Comparison of ENCODE assay signal across 26 mouse cellular contexts in the genomic region with DNA sequence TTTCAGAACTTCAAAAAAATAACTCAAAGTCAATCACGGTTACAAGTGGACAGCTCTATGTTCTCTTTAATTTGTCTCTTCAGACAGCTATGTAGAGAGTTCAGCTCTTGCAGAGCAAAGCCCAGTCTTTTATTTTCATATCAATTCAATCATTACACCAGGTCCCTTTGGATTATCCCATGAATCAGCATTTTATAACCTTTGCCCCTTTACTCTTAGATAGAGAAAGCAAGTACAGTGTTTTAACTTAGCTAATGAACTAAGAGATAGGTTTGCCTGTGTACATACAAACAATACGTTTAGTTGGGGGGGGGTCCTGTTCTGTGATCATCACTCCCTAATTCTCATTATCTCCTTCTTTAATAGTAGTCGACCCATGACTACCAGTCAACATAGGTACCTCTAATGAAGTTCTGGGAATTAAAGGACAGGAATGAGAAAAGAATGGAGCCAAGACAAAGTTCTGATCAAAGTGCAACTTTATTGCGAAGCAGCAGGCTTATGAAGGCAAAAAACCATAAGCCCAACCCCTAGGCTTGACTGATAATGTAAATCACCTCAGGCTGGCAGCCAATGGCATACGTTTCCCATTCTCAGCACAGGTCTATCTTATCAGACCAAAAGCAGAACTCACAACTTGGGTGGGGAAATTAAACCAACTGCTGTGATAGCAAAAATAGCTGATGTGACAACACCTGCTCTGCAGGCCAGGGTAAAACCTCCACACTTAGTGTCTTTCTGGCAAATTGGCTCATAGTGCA.
"Had no signal": no experiment of that assay in that cellular context is flagged by ENCODE, and none has a peak within 500 bp of the region (broad histone marks: within the 10 kb centered on the region; RNA-seq: fewer than 3 reads in every experiment).

No protein-coding gene starts in this region.

- H3K9me3 ChIP-seq: heart, embryonic 13.5 days; heart, embryonic 15.5 days; hindbrain, embryonic 10.5 days; hindbrain, embryonic 12.5 days; kidney, embryonic 15.5 days; limb, embryonic 13.5 days; limb, embryonic 15.5 days; liver, embryonic 12.5 days had no signal

- H3K4me1 ChIP-seq: heart, embryonic 13.5 days; heart, embryonic 15.5 days; hindbrain, embryonic 10.5 days; hindbrain, embryonic 12.5 days; kidney, embryonic 15.5 days; limb, embryonic 13.5 days; limb, embryonic 15.5 days; liver, embryonic 12.5 days had no signal

- H3K9ac ChIP-seq: heart, embryonic 13.5 days; heart, embryonic 15.5 days; hindbrain, embryonic 12.5 days; hindbrain, embryonic 14.5 days; kidney, embryonic 15.5 days; limb, embryonic 13.5 days; limb, embryonic 15.5 days; liver, embryonic 12.5 days had no signal

- ATAC-seq: hindbrain, embryonic 16.5 days; inflammation-experienced regulatory T-cells, adult 6 months; liver, embryonic 12.5 days had no signal

- DNase-seq: gastrocnemius, postnatal 14 days; gastrocnemius, postnatal 36 days; heart, adult 11 months; heart, adult 2 months; heart, postnatal 4 days; kidney, adult 11 months; kidney, adult 2 months; kidney, adult 9 months; kidney, postnatal 14 days; kidney, postnatal 36 days; layer of hippocampus, adult 9-11 months; layer of hippocampus, postnatal 36 days; left cerebral cortex, postnatal 4 days had no signal

- H3K27me3 ChIP-seq: heart, embryonic 13.5 days; heart, embryonic 15.5 days; hindbrain, embryonic 12.5 days; kidney, embryonic 15.5 days; limb, embryonic 13.5 days; limb, embryonic 15.5 days; liver, embryonic 12.5 days had no signal

- H3K36me3 ChIP-seq: heart, embryonic 13.5 days; heart, embryonic 15.5 days; hindbrain, embryonic 10.5 days; hindbrain, embryonic 12.5 days; kidney, embryonic 15.5 days; limb, embryonic 13.5 days; limb, embryonic 15.5 days; liver, embryonic 12.5 days had no signal

- H3K4me2 ChIP-seq: heart, embryonic 11.5 days; heart, embryonic 13.5 days; heart, embryonic 15.5 days; hindbrain, embryonic 12.5 days; hindbrain, embryonic 14.5 days; kidney, embryonic 15.5 days; limb, embryonic 13.5 days; limb, embryonic 15.5 days; liver, embryonic 12.5 days had no signal

- H3K4me3 ChIP-seq: heart, adult 2 months; heart, embryonic 13.5 days; heart, embryonic 15.5 days; hindbrain, embryonic 10.5 days; hindbrain, embryonic 12.5 days; kidney, embryonic 15.5 days; limb, embryonic 13.5 days; limb, embryonic 15.5 days; liver, embryonic 12.5 days had no signal

- H3K27ac ChIP-seq: heart, adult 2 months; heart, embryonic 13.5 days; heart, embryonic 15.5 days; hindbrain, embryonic 10.5 days; hindbrain, embryonic 12.5 days; hindbrain, embryonic 14.5 days; kidney, embryonic 15.5 days; kidney, postnatal 0 days; limb, embryonic 13.5 days; limb, embryonic 15.5 days; liver, embryonic 12.5 days had no signal
